Mouse (Mus musculus): ENCODE data around the gene Txlng. TPM values are rescaled to one million over a fixed set of nuclear protein-coding genes. Genes with fewer than 3 reads are reported as not detected.

The Txlng gene
- polyA plus RNA-seq, 1 experiment: 4.5 TPM

- 0 out of 2 replicates have a peak overlapping the region, but pooled peaks have one; percentile 51 for H3K4me3 ChIP-seq (ENCODE audit: insufficient read depth, low read depth, low read length)
- TF ChIP-seq CTCF (conservative IDR thresholded peaks at IDR 0.05; ENCODE audit: insufficient read depth, insufficient read length, low read depth, low read length): no peak
- TF ChIP-seq POLR2A (IDR thresholded peaks at IDR 0.05; ENCODE audit: low read depth, low read length): no peak
- no peaks in the 10 kb centered on the region; the same call in 1 of the 2 replicates for H3K4me1 ChIP-seq (ENCODE audit: control insufficient read depth, insufficient read depth, low read length)
- DNase-seq: peak; percentile 4
- H3K36me3 ChIP-seq (ENCODE audit: control insufficient read depth, insufficient read depth, low read length): no peaks in the 10 kb centered on the region
- H3K27me3 ChIP-seq (replicated peaks; ENCODE audit: control insufficient read depth, insufficient read depth, low read length): no peaks in the 10 kb centered on the region
- peak overlapping the region; percentile 96; the same call in 1 of the 2 replicates for H3K27ac ChIP-seq (ENCODE audit: insufficient read depth, low read depth, low read length)
- 16% methylated on average over 9 of the region's 9 CpGs for WGBS
Measured at GRCm38 (mm10) chrX:162736140-162736659, 93.1 kb downstream of the Txlng start.

GRCm38 (mm10) chrX:162734997-162735929, 94.0 kb downstream of the Txlng start:
- H3K4me1 ChIP-seq (ENCODE audit: control insufficient read depth, insufficient read depth, low read length): no peaks in the 10 kb centered on the region; the same call in 1 of the 2 replicates
- DNase-seq: peak; percentile 70
- WGBS: 6% methylated on average over 25 of the region's 25 CpGs
- H3K36me3 ChIP-seq (ENCODE audit: control insufficient read depth, insufficient read depth, low read length): no peaks in the 10 kb centered on the region
- H3K4me3 ChIP-seq (ENCODE audit: insufficient read depth, low read depth, low read length): peak overlapping the region; percentile 51
- TF ChIP-seq CTCF (conservative IDR thresholded peaks at IDR 0.05; ENCODE audit: insufficient read depth, insufficient read length, low read depth, low read length) (peak; percentile 47), POLR2A (IDR thresholded peaks at IDR 0.05; ENCODE audit: low read depth, low read length) (no peak)
- peak overlapping the region; percentile 96 for H3K27ac ChIP-seq (ENCODE audit: insufficient read depth, low read depth, low read length)
- H3K27me3 ChIP-seq (replicated peaks; ENCODE audit: control insufficient read depth, insufficient read depth, low read length): no peaks in the 10 kb centered on the region

GRCm38 (mm10) chrX:162730031-162730430, 99.2 kb downstream of the Txlng start:
- Histone ChIP-seq H3K4me1 (ENCODE audit: control insufficient read depth, insufficient read depth, low read length) (no peaks in the 10 kb centered on the region), H3K36me3 (ENCODE audit: control insufficient read depth, insufficient read depth, low read length) (no peaks in the 10 kb centered on the region), H3K27me3 (replicated peaks; ENCODE audit: control insufficient read depth, insufficient read depth, low read length) (no peaks in the 10 kb centered on the region), H3K4me3 (ENCODE audit: insufficient read depth, low read depth, low read length) (no peak overlapping the region), H3K27ac (ENCODE audit: insufficient read depth, low read depth, low read length) (no peak overlapping the region)
- 89% methylated on average over 4 of the region's 4 CpGs for WGBS
- DNase-seq: no peak
- no peak for TF ChIP-seq POLR2A (IDR thresholded peaks at IDR 0.05; ENCODE audit: low read depth, low read length)
- no peak for TF ChIP-seq CTCF (conservative IDR thresholded peaks at IDR 0.05; ENCODE audit: insufficient read depth, insufficient read length, low read depth, low read length)

Other genes with a start within 250 kb of the Txlng start
- 8.7 and 9.5 TPM in 2 replicates for gene Reps2, start 185.8 kb downstream of the Txlng start, polyA plus RNA-seq (2012; rRNA removed)
- gene Rbbp7, start 69.1 kb downstream of the Txlng start, polyA plus RNA-seq (2012; rRNA removed): 53.5 and 62.7 TPM in 2 replicates
- 14.1 and 16.4 TPM in 2 replicates for gene Syap1, start 59.0 kb upstream of the Txlng start, polyA plus RNA-seq (2012; rRNA removed)
- gene Ctps2, start 71.8 kb upstream of the Txlng start, polyA plus RNA-seq (2012; rRNA removed): 27.3 TPM in 2 replicates
- 399 and 544 TPM in 2 replicates for gene S100g, start 135.1 kb upstream of the Txlng start, polyA plus RNA-seq (2012; rRNA removed)